Mouse (Mus musculus): ENCODE measurements around the gene Lama5.

Gene Lama5

GRCm38 (mm10) chr2:180146091-180146490 lies 79.6 kb downstream of the Lama5 start:
- no peak for DNase-seq (ENCODE audit: low spot score in 2 of 2)

GRCm38 (mm10) chr2:180135414-180135813 lies 90.2 kb downstream of the Lama5 start:
- DNase-seq (ENCODE audit: low spot score in 2 of 2): no peak

- DNase-seq (ENCODE audit: low spot score in 2 of 2): no peak
These were observed 91.7 kb downstream of the Lama5 start for GRCm38 (mm10) chr2:180133911-180134310.

GRCm38 (mm10) chr2:180133231-180133630 lies 92.4 kb downstream of the Lama5 start:
- DNase-seq (ENCODE audit: low spot score in 2 of 2): no peak

- no peak for DNase-seq (ENCODE audit: low spot score in 2 of 2)
These were observed 98.0 kb downstream of the Lama5 start for GRCm38 (mm10) chr2:180127675-180128074.
